Mouse (Mus musculus): ENCODE data around the gene Defa37. TPM values are rescaled to one million over a fixed set of nuclear protein-coding genes. Genes with fewer than 3 reads are reported as not detected.
"Not testable (repeated sequence)": the region's sequence is repeated elsewhere in the genome, so short reads cannot be mapped to it uniquely, and the experiment has no call there.

The Defa37 gene
- total RNA-seq (2021) = not detected
- long read RNA-seq = 0 reads

- not testable (repeated sequence) for DNase-seq (ENCODE audit: low spot score in 2 of 2)
Measured at GRCm38 (mm10) chr8:21565086-21565485, at the start of gene Defa37. TSS of gene Defa37 (plus strand) at chr8:21565386.

- DNase-seq (ENCODE audit: low spot score in 2 of 2) = not testable (repeated sequence)
Measured at GRCm38 (mm10) chr8:21528732-21529131, 36.5 kb upstream of the Defa37 start, which contains the start of gene Defa32. TSS of gene Defa32 (plus strand) at chr8:21529032.

GRCm38 (mm10) chr8:21582706-21583105 lies 17.5 kb downstream of the Defa37 start, which contains the start of gene Defa28:
TSS of gene Defa28 (plus strand) at chr8:21583006.
- not testable (repeated sequence) for DNase-seq (ENCODE audit: low spot score in 2 of 2)

GRCm38 (mm10) chr8:21594408-21594807 lies 29.2 kb downstream of the Defa37 start, which contains the start of gene Gm7861:
TSS of gene Gm7861 (minus strand) at chr8:21594508.
- DNase-seq (ENCODE audit: low spot score in 2 of 2) = not testable (repeated sequence)

Other genes starting within 250 kb of the Defa37 start
- gene Defa27, start 249.8 kb upstream of the Defa37 start, total RNA-seq (2021) = not detected
- gene Defa29, start 238.4 kb upstream of the Defa37 start, total RNA-seq (2021) = not detected
- gene Defa2, start 186.9 kb upstream of the Defa37 start, total RNA-seq (2021) = not detected
- not detected for gene Defa33, start 173.6 kb upstream of the Defa37 start, total RNA-seq (2021)
- gene Defa36, start 138.0 kb upstream of the Defa37 start, total RNA-seq (2021) = not detected
- not detected for gene Gm7849, start 108.8 kb upstream of the Defa37 start, total RNA-seq (2021)
- not detected for gene Defa20, start 56.1 kb upstream of the Defa37 start, total RNA-seq (2021)
- not detected for gene Defa32, start 36.4 kb upstream of the Defa37 start, total RNA-seq (2021)
- not detected for gene Defa28, start 17.6 kb downstream of the Defa37 start, total RNA-seq (2021)
- gene Gm7861, start 29.1 kb downstream of the Defa37 start, total RNA-seq (2021) = not detected
- gene Defa26, start 52.8 kb downstream of the Defa37 start, total RNA-seq (2021) = not detected
- gene Defa17, start 90.4 kb downstream of the Defa37 start, total RNA-seq (2021) = not detected
- not detected for gene Defa34, start 100.4 kb downstream of the Defa37 start, total RNA-seq (2021)
- not detected for gene AY761184, start 138.3 kb downstream of the Defa37 start, total RNA-seq (2021)
- gene Defa24, start 169.1 kb downstream of the Defa37 start, total RNA-seq (2021) = not detected